Mouse (Mus musculus): ENCODE data around the gene Pkp3. TPM values are rescaled to one million over a fixed set of nuclear protein-coding genes. Genes with fewer than 3 reads are reported as not detected.

Pkp3 gene
- polyA plus RNA-seq, 1 experiment: 19.6 TPM

DNA sequence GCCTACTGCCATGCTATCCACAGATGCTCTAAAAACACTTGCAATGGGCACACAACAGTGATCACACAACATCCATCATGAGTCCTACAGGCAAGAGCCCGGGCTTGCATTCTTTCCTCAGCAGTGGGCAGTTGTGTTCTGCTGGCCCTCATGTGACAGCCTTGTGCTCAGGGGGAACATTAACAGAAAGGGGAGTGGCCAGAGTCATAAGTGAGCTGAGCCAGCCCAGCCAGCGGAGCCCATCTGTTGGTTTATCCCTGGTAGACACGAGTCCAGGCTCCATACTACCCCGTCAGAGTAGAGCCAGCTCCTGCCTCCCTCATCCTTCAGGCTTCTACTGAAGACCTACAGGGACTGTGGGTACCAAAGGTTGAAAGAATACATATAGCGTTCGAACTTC is 15.9 kb downstream of the Pkp3 start:
- Histone ChIP-seq H3K9ac (ENCODE audit: low read depth, poor library complexity, severe bottlenecking) (no peak overlapping the region), H3K9me3 (replicated peaks; ENCODE audit: control insufficient read depth, insufficient read depth, low read length, poor library complexity, severe bottlenecking) (no peaks in the 10 kb centered on the region), H3K36me3 (ENCODE audit: control insufficient read depth, insufficient read depth, low read length, poor library complexity, severe bottlenecking) (no peaks in the 10 kb centered on the region), H3K27ac (ENCODE audit: insufficient read depth, low read length) (no peak overlapping the region), H3K27me3 (ENCODE audit: control insufficient read depth, insufficient read depth, low read length, poor library complexity, severe bottlenecking) (no peaks in the 10 kb centered on the region), H3K4me1 (ENCODE audit: control insufficient read depth, insufficient read depth, low read length) (peaks cover 6% of the 10 kb centered on the region), H3K4me3 (ENCODE audit: low read depth, low read length) (no peak overlapping the region)
- TF ChIP-seq CTCF (IDR thresholded peaks at IDR 0.05; ENCODE audit: low read depth, low read length) (no peak), EP300 (IDR thresholded peaks at IDR 0.05; ENCODE audit: insufficient read depth, low read depth, low read length) (no peak), POLR2A (IDR thresholded peaks at IDR 0.05; ENCODE audit: insufficient read depth, low read length) (no peak)

GRCm38 (mm10) chr7:141094487-141095205 is 16.6 kb downstream of the Pkp3 start:
- H3K4me3 ChIP-seq (ENCODE audit: low read depth, low read length): no peak overlapping the region
- H3K36me3 ChIP-seq (ENCODE audit: control insufficient read depth, insufficient read depth, low read length, poor library complexity, severe bottlenecking): no peaks in the 10 kb centered on the region
- no peak for TF ChIP-seq POLR2A (IDR thresholded peaks at IDR 0.05; ENCODE audit: insufficient read depth, low read length)
- TF ChIP-seq EP300 (IDR thresholded peaks at IDR 0.05; ENCODE audit: insufficient read depth, low read depth, low read length): no peak
- TF ChIP-seq CTCF (IDR thresholded peaks at IDR 0.05; ENCODE audit: low read depth, low read length): no peak
- H3K27me3 ChIP-seq (ENCODE audit: control insufficient read depth, insufficient read depth, low read length, poor library complexity, severe bottlenecking): no peaks in the 10 kb centered on the region
- H3K4me1 ChIP-seq (ENCODE audit: control insufficient read depth, insufficient read depth, low read length): peaks cover 6% of the 10 kb centered on the region
- H3K9ac ChIP-seq (ENCODE audit: low read depth, poor library complexity, severe bottlenecking): no peak overlapping the region
- no peak overlapping the region for H3K27ac ChIP-seq (ENCODE audit: insufficient read depth, low read length)
- no peaks in the 10 kb centered on the region for H3K9me3 ChIP-seq (replicated peaks; ENCODE audit: control insufficient read depth, insufficient read depth, low read length, poor library complexity, severe bottlenecking)

- H3K4me1 ChIP-seq (ENCODE audit: control insufficient read depth, insufficient read depth, low read length): peaks cover 7% of the 10 kb centered on the region
- 0 out of 2 replicates have a peak, but pooled peaks have one; percentile 44 for TF ChIP-seq EP300 (IDR thresholded peaks at IDR 0.05; ENCODE audit: insufficient read depth, low read depth, low read length)
- TF ChIP-seq POLR2A (IDR thresholded peaks at IDR 0.05; ENCODE audit: insufficient read depth, low read length): no peak
- H3K9ac ChIP-seq (ENCODE audit: low read depth, poor library complexity, severe bottlenecking): no peak overlapping the region
- H3K27ac ChIP-seq (ENCODE audit: insufficient read depth, low read length): peak overlapping the region; percentile 71
- H3K27me3 ChIP-seq (ENCODE audit: control insufficient read depth, insufficient read depth, low read length, poor library complexity, severe bottlenecking): no peaks in the 10 kb centered on the region
- no peaks in the 10 kb centered on the region for H3K9me3 ChIP-seq (replicated peaks; ENCODE audit: control insufficient read depth, insufficient read depth, low read length, poor library complexity, severe bottlenecking)
- no peaks in the 10 kb centered on the region for H3K36me3 ChIP-seq (ENCODE audit: control insufficient read depth, insufficient read depth, low read length, poor library complexity, severe bottlenecking)
- peak overlapping the region; percentile 63 for H3K4me3 ChIP-seq (ENCODE audit: low read depth, low read length)
Measured at GRCm38 (mm10) chr7:141096021-141096420, 18.0 kb downstream of the Pkp3 start.

DNA sequence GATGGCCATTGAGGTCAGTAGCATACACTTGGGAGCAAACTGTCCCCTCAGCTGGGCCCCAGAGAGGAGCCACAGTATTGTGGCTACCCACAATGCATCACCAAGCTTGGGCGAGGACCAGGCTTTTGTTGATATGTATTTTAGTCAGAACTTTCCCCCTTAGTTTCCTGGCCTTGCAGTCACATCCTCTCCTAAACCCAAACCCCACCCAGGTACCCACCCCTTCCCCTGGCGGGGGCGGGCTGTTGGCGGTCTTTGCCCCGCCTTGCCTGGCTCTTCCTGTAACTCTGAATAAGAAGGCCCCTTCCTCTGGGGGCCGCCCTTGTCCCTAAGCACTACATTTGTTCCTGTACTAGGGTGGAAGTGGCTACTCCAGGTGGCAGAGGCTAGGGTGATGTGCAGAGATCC is 18.6 kb downstream of the Pkp3 start:
- Histone ChIP-seq H3K4me3 (ENCODE audit: low read depth, low read length) (peak overlapping the region; percentile 63), H3K36me3 (ENCODE audit: control insufficient read depth, insufficient read depth, low read length, poor library complexity, severe bottlenecking) (no peaks in the 10 kb centered on the region), H3K9me3 (replicated peaks; ENCODE audit: control insufficient read depth, insufficient read depth, low read length, poor library complexity, severe bottlenecking) (no peaks in the 10 kb centered on the region), H3K9ac (ENCODE audit: low read depth, poor library complexity, severe bottlenecking) (no peak overlapping the region), H3K4me1 (ENCODE audit: control insufficient read depth, insufficient read depth, low read length) (peaks cover 7% of the 10 kb centered on the region), H3K27me3 (ENCODE audit: control insufficient read depth, insufficient read depth, low read length, poor library complexity, severe bottlenecking) (no peaks in the 10 kb centered on the region), H3K27ac (ENCODE audit: insufficient read depth, low read length) (peak overlapping the region; percentile 71)
- TF ChIP-seq CTCF (IDR thresholded peaks at IDR 0.05; ENCODE audit: low read depth, low read length): peak; percentile 27
- 0 out of 2 replicates have a peak, but pooled peaks have one; percentile 24 for TF ChIP-seq EP300 (IDR thresholded peaks at IDR 0.05; ENCODE audit: insufficient read depth, low read depth, low read length)
- TF ChIP-seq POLR2A (IDR thresholded peaks at IDR 0.05; ENCODE audit: insufficient read depth, low read length): no peak

DNA sequence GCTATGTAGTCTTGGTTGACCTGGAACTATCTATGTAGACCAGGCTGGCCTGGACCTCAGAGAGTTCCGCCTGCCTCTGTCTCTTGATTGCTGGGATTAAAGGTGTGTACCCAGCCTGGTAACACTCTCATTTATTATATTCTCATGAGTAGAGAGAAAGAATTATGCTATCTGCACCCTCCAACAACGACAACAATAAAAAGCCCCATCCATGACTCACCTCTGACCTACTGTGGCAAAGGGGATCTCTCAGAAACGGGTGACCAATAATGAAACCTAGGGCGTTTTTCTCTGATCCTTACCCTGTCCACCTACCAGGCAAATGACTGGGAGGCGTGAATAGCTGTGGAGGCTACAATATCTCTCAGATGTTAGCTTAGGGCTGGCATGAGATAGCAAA is 19.2 kb downstream of the Pkp3 start:
- H3K27ac ChIP-seq (ENCODE audit: insufficient read depth, low read length): peak overlapping the region; percentile 28
- peaks cover 7% of the 10 kb centered on the region for H3K4me1 ChIP-seq (ENCODE audit: control insufficient read depth, insufficient read depth, low read length)
- no peaks in the 10 kb centered on the region for H3K27me3 ChIP-seq (ENCODE audit: control insufficient read depth, insufficient read depth, low read length, poor library complexity, severe bottlenecking)
- no peak for TF ChIP-seq POLR2A (IDR thresholded peaks at IDR 0.05; ENCODE audit: insufficient read depth, low read length)
- TF ChIP-seq EP300 (IDR thresholded peaks at IDR 0.05; ENCODE audit: insufficient read depth, low read depth, low read length): no peak
- no peak for TF ChIP-seq CTCF (IDR thresholded peaks at IDR 0.05; ENCODE audit: low read depth, low read length)
- H3K9me3 ChIP-seq (replicated peaks; ENCODE audit: control insufficient read depth, insufficient read depth, low read length, poor library complexity, severe bottlenecking): no peaks in the 10 kb centered on the region
- H3K9ac ChIP-seq (ENCODE audit: low read depth, poor library complexity, severe bottlenecking): no peak overlapping the region
- H3K36me3 ChIP-seq (ENCODE audit: control insufficient read depth, insufficient read depth, low read length, poor library complexity, severe bottlenecking): no peaks in the 10 kb centered on the region
- H3K4me3 ChIP-seq (ENCODE audit: low read depth, low read length): no peak overlapping the region

- no peaks in the 10 kb centered on the region for H3K9me3 ChIP-seq (replicated peaks; ENCODE audit: control insufficient read depth, insufficient read depth, low read length, poor library complexity, severe bottlenecking)
- peaks cover 4% of the 10 kb centered on the region for H3K4me1 ChIP-seq (ENCODE audit: control insufficient read depth, insufficient read depth, low read length)
- peak within 1 kb of the TSS; percentile 51 for H3K9ac ChIP-seq (ENCODE audit: low read depth, poor library complexity, severe bottlenecking)
- peak within 1 kb of the TSS; percentile 69 for H3K27ac ChIP-seq (ENCODE audit: insufficient read depth, low read length)
- TF ChIP-seq POLR2A (IDR thresholded peaks at IDR 0.05; ENCODE audit: insufficient read depth, low read length) (peak; percentile 54), EP300 (IDR thresholded peaks at IDR 0.05; ENCODE audit: insufficient read depth, low read depth, low read length) (0 out of 2 replicates have a peak, but pooled peaks have one; percentile 34), CTCF (IDR thresholded peaks at IDR 0.05; ENCODE audit: low read depth, low read length) (no peak)
- H3K4me3 ChIP-seq (ENCODE audit: low read depth, low read length): peak within 1 kb of the TSS; percentile 90
- H3K36me3 ChIP-seq (ENCODE audit: control insufficient read depth, insufficient read depth, low read length, poor library complexity, severe bottlenecking): no peaks in the 10 kb centered on the region
- no peaks in the 10 kb centered on the region for H3K27me3 ChIP-seq (ENCODE audit: control insufficient read depth, insufficient read depth, low read length, poor library complexity, severe bottlenecking)
Measured at GRCm38 (mm10) chr7:141099911-141100691, 22.1 kb downstream of the Pkp3 start, which contains the start of gene Sigirr. TSS of gene Sigirr (minus strand) at chr7:141100572.
